Mouse (Mus musculus) liver, embryonic 11.5 days (tissue): Measurements from ENCODE around the gene Ky. TPM values are rescaled to one million over a fixed set of nuclear protein-coding genes. Genes with fewer than 3 reads are reported as not detected.

Source experiments
- ATAC-seq: fragments of 200-750 bp; cut with Nextera tagmentation; replicated peaks from 2 replicates; pipeline ENCODE4 v1.8.0; 2017; ENCODE audit warnings: moderate number of reproducible peaks, mild to moderate bottlenecking, moderate TSS enrichment, moderate library complexity; ENCODE audit not compliant: low FRiP score
- DNase-seq: peaks from one replicate; pipeline ENCODE4 v3.0.0-alpha.2; 2017; ENCODE audit warnings: low spot score
- H3K27ac ChIP-seq: fragments of 300-500 bp; sonication (generic); 2 replicates; pipeline ENCODE4 v1.5.1; 2014; ENCODE audit warnings: mild to moderate bottlenecking, low read depth, low read length, control low read depth
- H3K27me3 ChIP-seq: fragments of 300-500 bp; sonication (generic); replicated peaks from 2 replicates; pipeline ENCODE4 v1.6.1; 2014; ENCODE audit warnings: low read length, mixed read lengths; ENCODE audit not compliant: control insufficient read depth, insufficient read depth
- H3K36me3 ChIP-seq: fragments of 300-500 bp; sonication (generic); 2 replicates; pipeline ENCODE4 v1.6.1; 2014; ENCODE audit warnings: mild to moderate bottlenecking, low read length, moderate library complexity, mixed read lengths; ENCODE audit not compliant: control insufficient read depth, insufficient read depth
- H3K4me1 ChIP-seq: fragments of 300-500 bp; sonication (generic); replicated peaks from 2 replicates; pipeline ENCODE4 v1.6.1; 2014; ENCODE audit warnings: low read length, mixed read lengths; ENCODE audit not compliant: control insufficient read depth, insufficient read depth
- H3K4me2 ChIP-seq: fragments of 300-500 bp; sonication (generic); 2 replicates; pipeline ENCODE4 v1.6.1; 2014; ENCODE audit warnings: mild to moderate bottlenecking, control low read depth, moderate library complexity
- H3K4me3 ChIP-seq: fragments of 300-500 bp; sonication (generic); 2 replicates; pipeline ENCODE4 v1.5.1; 2014; ENCODE audit warnings: low read depth, low read length, control low read depth
- H3K9ac ChIP-seq: fragments of 300-500 bp; sonication (generic); 2 replicates; pipeline ENCODE4 v1.6.1; 2014; ENCODE audit warnings: low read depth, low read length, control low read depth
- H3K9me3 ChIP-seq: fragments of 300-500 bp; sonication (generic); 2 replicates; pipeline ENCODE4 v1.6.1; 2016; ENCODE audit warnings: low read length, inconsistent platforms, mixed read lengths; ENCODE audit not compliant: control insufficient read depth
- WGBS: fragments of 180-500 bp; shearing (Covaris S2); extraction: QIAGEN DNeasy Blood & Tissue Kit; methylation state at CpG from one replicate; pipeline ENCODE4 v1.1.7; 2014; 5-methylcytosine and 5-hydroxymethylcytosine counted together
- polyA plus RNA-seq: library from polyadenylated mRNA; unstranded; fragments of >200 nt; fragmentation: Nextera tagmentation; extraction: Ambion mirVana; gene quantifications from 2 replicates; pipeline ENCODE4 v1.2.1, GENCODE M21; 2014

Ky gene
- polyA plus RNA-seq, 1 experiment from 2014 or later, result not detected

DNA sequence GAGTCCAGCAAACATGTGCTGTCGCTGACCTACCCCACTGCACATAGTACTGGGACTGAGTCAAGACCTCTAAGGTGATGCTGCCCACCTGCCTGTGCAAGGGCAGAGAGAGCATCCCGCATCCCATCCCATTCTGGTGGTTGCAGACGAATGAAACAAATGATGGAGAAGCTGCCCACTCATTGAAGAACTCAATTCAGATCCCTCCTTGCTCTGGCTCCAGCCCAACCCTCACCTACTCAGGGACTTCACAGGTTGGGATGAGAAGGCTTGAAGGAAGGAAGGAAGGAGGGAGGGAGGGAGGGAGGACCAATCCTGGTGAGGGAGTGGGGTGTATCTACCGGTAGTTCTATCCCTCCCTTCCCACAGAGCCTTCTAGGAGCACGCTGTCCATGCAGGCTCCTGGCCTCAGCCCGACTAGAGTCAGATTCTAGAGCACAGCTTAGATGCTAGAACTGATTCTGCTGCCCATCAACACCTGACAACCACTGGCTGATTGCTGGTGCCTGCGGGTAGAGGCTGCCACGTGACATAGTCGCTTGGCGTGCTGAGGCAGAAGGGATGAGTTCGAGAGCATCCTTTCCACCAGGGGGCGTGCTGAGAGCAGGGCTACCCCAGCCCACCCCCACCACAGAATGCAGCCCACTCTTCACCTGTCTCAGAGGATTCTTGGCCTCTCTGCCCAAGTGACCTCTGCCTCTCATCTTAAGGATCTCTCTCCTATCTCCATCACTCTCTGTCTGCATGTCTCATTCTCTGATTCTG lies 13.3 kb upstream of the Ky start:
- no peak for DNase-seq
- no peak for ATAC-seq
- Histone ChIP-seq H3K9me3 (no peaks in the 10 kb centered on the region), H3K4me3 (no peak overlapping the region), H3K9ac (no peak overlapping the region), H3K27ac (no peak overlapping the region), H3K36me3 (no peaks in the 10 kb centered on the region), H3K4me1 (no peaks in the 10 kb centered on the region), H3K4me2 (no peak overlapping the region), H3K27me3 (no peaks in the 10 kb centered on the region)
- 36% methylated on average over 12 of the region's 12 CpGs for WGBS

DNA sequence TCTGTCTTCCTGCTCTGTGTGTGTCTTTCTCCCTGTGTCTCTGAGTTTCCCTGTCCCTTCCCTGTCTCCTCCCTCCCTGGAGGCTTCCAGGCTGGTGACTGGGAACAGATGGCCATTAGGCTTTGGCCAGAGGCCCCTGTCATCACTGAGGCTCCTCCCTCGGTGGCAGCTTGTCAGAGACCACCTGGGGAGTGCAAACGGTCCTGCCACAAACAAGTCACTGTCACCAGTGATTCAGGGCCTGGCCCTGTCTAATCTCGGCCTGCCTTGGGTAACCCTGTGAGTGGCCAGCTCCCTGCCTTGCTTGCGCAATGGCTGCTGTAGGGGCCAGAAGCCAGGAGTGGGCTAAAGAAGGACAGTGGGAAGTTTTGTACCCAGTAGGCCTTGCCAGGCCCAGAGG lies 12.5 kb upstream of the Ky start:
- WGBS, result 39% methylated on average over 4 of the region's 4 CpGs
- DNase-seq (no peak), ATAC-seq (no peak)
- Histone ChIP-seq H3K9me3 (no peaks in the 10 kb centered on the region), H3K4me3 (no peak overlapping the region), H3K27ac (no peak overlapping the region), H3K9ac (no peak overlapping the region), H3K4me1 (no peaks in the 10 kb centered on the region), H3K4me2 (no peak overlapping the region), H3K36me3 (no peaks in the 10 kb centered on the region), H3K27me3 (no peaks in the 10 kb centered on the region)

- Histone ChIP-seq H3K4me1 (no peaks in the 10 kb centered on the region), H3K27me3 (no peaks in the 10 kb centered on the region), H3K9me3 (no peaks in the 10 kb centered on the region), H3K36me3 (no peaks in the 10 kb centered on the region), H3K9ac (no peak overlapping the region), H3K27ac (no peak overlapping the region), H3K4me2 (no peak overlapping the region), H3K4me3 (no peak overlapping the region)
- WGBS, result 88% methylated on average over 2 of the region's 2 CpGs
- DNase-seq (no peak), ATAC-seq (no peak)
These were observed 11.6 kb upstream of the Ky start for GRCm38 (mm10) chr9:102493916-102494315.

DNA sequence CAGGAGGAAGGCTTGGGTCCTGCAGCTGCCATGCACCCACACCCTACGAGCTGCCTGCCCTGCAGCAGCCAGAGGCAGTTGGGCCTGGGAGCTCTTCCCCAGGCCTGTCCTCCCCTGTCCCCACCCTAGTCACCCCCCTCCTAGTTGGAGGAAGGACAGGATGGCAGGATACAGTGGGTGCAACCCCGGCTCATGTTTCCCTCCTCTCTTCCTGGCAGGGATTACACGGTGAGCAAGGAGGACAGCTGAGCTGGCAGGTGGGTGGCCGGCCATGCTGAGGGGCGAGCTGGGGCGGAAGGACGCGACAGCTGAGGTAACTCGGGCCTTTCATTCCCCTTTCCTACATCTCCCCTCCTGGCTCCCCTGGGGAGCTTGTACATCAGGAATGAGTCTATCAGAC lies 11.1 kb upstream of the Ky start:
- Histone ChIP-seq H3K4me1 (no peaks in the 10 kb centered on the region), H3K9me3 (no peaks in the 10 kb centered on the region), H3K36me3 (no peaks in the 10 kb centered on the region), H3K4me2 (no peak overlapping the region), H3K4me3 (no peak overlapping the region), H3K27me3 (no peaks in the 10 kb centered on the region), H3K27ac (no peak overlapping the region), H3K9ac (no peak overlapping the region)
- DNase-seq, result no peak
- ATAC-seq, result no peak
- WGBS, result 65% methylated on average over 9 of the region's 9 CpGs

- Histone ChIP-seq H3K4me1 (no peaks in the 10 kb centered on the region), H3K27ac (no peak overlapping the region), H3K9me3 (no peaks in the 10 kb centered on the region), H3K9ac (no peak overlapping the region), H3K4me2 (no peak overlapping the region), H3K4me3 (no peak overlapping the region), H3K27me3 (no peaks in the 10 kb centered on the region), H3K36me3 (no peaks in the 10 kb centered on the region)
- 80% methylated on average over 4 of the region's 4 CpGs for WGBS
- DNase-seq (no peak), ATAC-seq (no peak)
These were observed 10.3 kb upstream of the Ky start for GRCm38 (mm10) chr9:102495266-102495665.

DNA sequence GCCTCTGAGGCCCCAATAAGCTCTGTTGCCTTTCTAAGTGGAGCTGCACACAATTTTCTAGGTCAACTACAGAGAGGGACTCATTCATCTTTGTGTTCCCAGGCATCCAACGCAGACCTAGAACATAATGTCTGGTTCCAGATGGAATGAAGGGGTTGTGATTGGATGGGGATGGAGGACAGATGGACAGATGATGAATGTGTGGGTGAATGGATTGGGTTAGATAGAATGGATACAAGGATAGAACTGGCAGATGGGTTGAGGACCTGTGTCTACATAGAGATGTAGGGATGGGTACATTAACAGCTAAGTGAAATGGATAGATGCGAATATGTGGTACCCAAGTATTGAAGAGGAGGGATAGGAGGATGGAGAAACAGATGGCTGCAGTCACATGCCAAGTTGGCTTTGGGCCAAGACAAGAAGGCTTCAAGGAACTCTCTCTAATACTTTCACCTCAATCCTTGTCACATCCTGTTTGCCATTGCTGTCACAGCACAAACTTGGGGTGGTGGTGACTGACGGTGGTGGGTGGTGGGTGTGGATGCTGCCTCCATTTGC lies 9.0 kb upstream of the Ky start:
- no peaks in the 10 kb centered on the region for H3K9me3 ChIP-seq
- 78% methylated on average over 3 of the region's 3 CpGs for WGBS
- H3K27ac ChIP-seq, result no peak overlapping the region
- no peaks in the 10 kb centered on the region for H3K27me3 ChIP-seq
- H3K4me2 ChIP-seq, result no peak overlapping the region
- H3K36me3 ChIP-seq, result no peaks in the 10 kb centered on the region
- H3K4me1 ChIP-seq, result no peaks in the 10 kb centered on the region
- no peak overlapping the region for H3K9ac ChIP-seq
- H3K4me3 ChIP-seq, result no peak overlapping the region
- DNase-seq (no peak), ATAC-seq (no peak)

- DNase-seq (no peak), ATAC-seq (no peak)
- 83% methylated on average over 9 of the region's 9 CpGs for WGBS
- no peaks in the 10 kb centered on the region for H3K36me3 ChIP-seq
- no peak overlapping the region for H3K4me3 ChIP-seq
- no peaks in the 10 kb centered on the region for H3K9me3 ChIP-seq
- H3K9ac ChIP-seq, result no peak overlapping the region
- H3K4me2 ChIP-seq, result no peak overlapping the region
- H3K27ac ChIP-seq, result no peak overlapping the region
- H3K4me1 ChIP-seq, result no peaks in the 10 kb centered on the region
- H3K27me3 ChIP-seq, result no peaks in the 10 kb centered on the region
These were observed 8.4 kb upstream of the Ky start for GRCm38 (mm10) chr9:102497089-102497690.

GRCm38 (mm10) chr9:102497833-102498430 lies 7.6 kb upstream of the Ky start:
- no peak for DNase-seq
- ATAC-seq, result no peak
- H3K9me3 ChIP-seq, result no peaks in the 10 kb centered on the region
- WGBS, result 79% methylated on average over 9 of the region's 9 CpGs
- no peaks in the 10 kb centered on the region for H3K4me1 ChIP-seq
- no peak overlapping the region for H3K9ac ChIP-seq
- no peaks in the 10 kb centered on the region for H3K36me3 ChIP-seq
- no peak overlapping the region for H3K4me3 ChIP-seq
- H3K4me2 ChIP-seq, result no peak overlapping the region
- no peak overlapping the region for H3K27ac ChIP-seq
- no peaks in the 10 kb centered on the region for H3K27me3 ChIP-seq
